Mouse (Mus musculus) embryonic facial prominence, embryonic 14.5 days (tissue): Measurements from ENCODE around the gene Ttll6. TPM values are rescaled to one million over a fixed set of nuclear protein-coding genes. Genes with fewer than 3 reads are reported as not detected.

Experiments
- ATAC-seq: fragments of 200-750 bp; cut with Nextera tagmentation; 2 replicates; pipeline ENCODE4 v1.8.0; 2017; ENCODE audit warnings: low read depth, moderate number of reproducible peaks, moderate TSS enrichment
- DNase-seq: peaks from one replicate; pipeline ENCODE4 v3.0.0-alpha.2; 2015; ENCODE audit warnings: low spot score
- H3K27ac ChIP-seq: fragments of 300-500 bp; sonication (generic); replicated peaks from 2 replicates; pipeline ENCODE4 v1.5.1; 2014; ENCODE audit warnings: low read depth, mild to moderate bottlenecking, low read length, moderate library complexity
- H3K27me3 ChIP-seq: fragments of 300-500 bp; sonication (generic); replicated peaks from 2 replicates; pipeline ENCODE4 v1.6.1; 2014; ENCODE audit warnings: low read length; ENCODE audit not compliant: control insufficient read depth, insufficient read depth
- H3K36me3 ChIP-seq: fragments of 300-500 bp; sonication (generic); 2 replicates; pipeline ENCODE4 v1.6.1; 2014; ENCODE audit warnings: low read length, mixed read lengths; ENCODE audit not compliant: control insufficient read depth, insufficient read depth
- H3K4me1 ChIP-seq: fragments of 300-500 bp; sonication (generic); 2 replicates; pipeline ENCODE4 v1.6.1; 2014; ENCODE audit warnings: antibody characterized with exemption, low read length; ENCODE audit not compliant: control insufficient read depth, insufficient read depth
- H3K4me2 ChIP-seq: fragments of 300-500 bp; sonication (generic); 2 replicates; pipeline ENCODE4 v1.6.1; 2014; ENCODE audit warnings: low read depth, mild to moderate bottlenecking, low read length, moderate library complexity, mixed read lengths
- H3K4me3 ChIP-seq: fragments of 300-500 bp; sonication (generic); 2 replicates; pipeline ENCODE4 v1.5.1; 2014; ENCODE audit warnings: low read depth, mild to moderate bottlenecking, low read length
- H3K9ac ChIP-seq: fragments of 300-500 bp; sonication (generic); 2 replicates; pipeline ENCODE4 v1.6.1; 2014; ENCODE audit warnings: low read depth, mild to moderate bottlenecking, low read length, moderate library complexity, mixed read lengths
- H3K9me3 ChIP-seq: fragments of 300-500 bp; sonication (generic); 2 replicates; pipeline ENCODE4 v1.6.1; 2016; ENCODE audit warnings: low read length; ENCODE audit not compliant: control insufficient read depth
- WGBS: fragments of 180-500 bp; shearing (Covaris S2); extraction: QIAGEN DNeasy Blood & Tissue Kit; methylation state at CpG from one replicate; pipeline ENCODE4 v1.1.7; 2014; 5-methylcytosine and 5-hydroxymethylcytosine counted together
- polyA plus RNA-seq: library from polyadenylated mRNA; unstranded; fragments of >200 nt; fragmentation: Nextera tagmentation; extraction: Ambion mirVana; gene quantifications from 2 replicates; pipeline ENCODE4 v1.2.1, GENCODE M21; 2014

The Ttll6 gene
- polyA plus RNA-seq, 1 experiment from 2014 or later = 0.96 TPM

- Histone ChIP-seq H3K27me3 (peaks cover 100% of the 10 kb centered on the region), H3K4me3 (peak overlapping the region; percentile 21), H3K4me2 (peak overlapping the region; percentile 38), H3K27ac (no peak overlapping the region), H3K9me3 (no peaks in the 10 kb centered on the region), H3K4me1 (no peaks in the 10 kb centered on the region), H3K9ac (no peak overlapping the region), H3K36me3 (no peaks in the 10 kb centered on the region)
- 0% methylated on average over 7 of the region's 10 CpGs for WGBS
- DNase-seq (no peak), ATAC-seq (no peak)
Observed at GRCm38 (mm10) chr11:96194401-96194710, 60.8 kb downstream of the Ttll6 start.

- no peaks in the 10 kb centered on the region for H3K4me1 ChIP-seq
- no peaks in the 10 kb centered on the region for H3K9me3 ChIP-seq
- DNase-seq (no peak), ATAC-seq (no peak)
- H3K27me3 ChIP-seq = peaks cover 100% of the 10 kb centered on the region
- no peaks in the 10 kb centered on the region for H3K36me3 ChIP-seq
- no peak overlapping the region for H3K9ac ChIP-seq
- WGBS = 7% methylated on average over 11 of the region's 11 CpGs
- H3K4me3 ChIP-seq = no peak overlapping the region
- H3K4me2 ChIP-seq = no peak overlapping the region
- H3K27ac ChIP-seq = no peak overlapping the region
Observed at GRCm38 (mm10) chr11:96194961-96195640, 61.5 kb downstream of the Ttll6 start.

GRCm38 (mm10) chr11:96195769-96196280, 62.2 kb downstream of the Ttll6 start:
- peaks cover 100% of the 10 kb centered on the region for H3K27me3 ChIP-seq
- no peak overlapping the region for H3K4me2 ChIP-seq
- no peak overlapping the region for H3K27ac ChIP-seq
- no peak for ATAC-seq
- H3K4me3 ChIP-seq = no peak overlapping the region
- 2% methylated on average over 19 of the region's 20 CpGs for WGBS
- no peaks in the 10 kb centered on the region for H3K4me1 ChIP-seq
- H3K9ac ChIP-seq = no peak overlapping the region
- H3K9me3 ChIP-seq = no peaks in the 10 kb centered on the region
- no peak for DNase-seq
- H3K36me3 ChIP-seq = no peaks in the 10 kb centered on the region

- 2% methylated on average over 12 of the region's 12 CpGs for WGBS
- Histone ChIP-seq H3K36me3 (no peaks in the 10 kb centered on the region), H3K27me3 (peaks cover 100% of the 10 kb centered on the region), H3K27ac (no peak overlapping the region), H3K4me1 (no peaks in the 10 kb centered on the region), H3K9me3 (no peaks in the 10 kb centered on the region), H3K4me2 (no peak overlapping the region), H3K4me3 (no peak overlapping the region), H3K9ac (no peak overlapping the region)
- no peak for ATAC-seq
- peak; percentile 48 for DNase-seq
Observed at GRCm38 (mm10) chr11:96198642-96199041, 65.1 kb downstream of the Ttll6 start.

GRCm38 (mm10) chr11:96199181-96200086, 65.8 kb downstream of the Ttll6 start:
- Histone ChIP-seq H3K4me2 (no peak overlapping the region), H3K27ac (no peak overlapping the region), H3K9me3 (no peaks in the 10 kb centered on the region), H3K27me3 (peaks cover 100% of the 10 kb centered on the region), H3K9ac (no peak overlapping the region), H3K4me1 (no peaks in the 10 kb centered on the region), H3K36me3 (no peaks in the 10 kb centered on the region), H3K4me3 (no peak overlapping the region)
- no peak for ATAC-seq
- WGBS = 2% methylated on average over 22 of the region's 22 CpGs
- no peak for DNase-seq

GRCm38 (mm10) chr11:96200183-96200655, 66.6 kb downstream of the Ttll6 start:
- DNase-seq (no peak), ATAC-seq (no peak)
- Histone ChIP-seq H3K27ac (no peak overlapping the region), H3K9ac (no peak overlapping the region), H3K27me3 (peaks cover 100% of the 10 kb centered on the region), H3K4me1 (no peaks in the 10 kb centered on the region), H3K36me3 (no peaks in the 10 kb centered on the region), H3K9me3 (no peaks in the 10 kb centered on the region), H3K4me2 (no peak overlapping the region), H3K4me3 (no peak overlapping the region)
- 0% methylated on average over 14 of the region's 14 CpGs for WGBS

- Histone ChIP-seq H3K4me1 (no peaks in the 10 kb centered on the region), H3K4me2 (no peak overlapping the region), H3K36me3 (no peaks in the 10 kb centered on the region), H3K9me3 (no peaks in the 10 kb centered on the region), H3K27ac (no peak overlapping the region), H3K9ac (no peak overlapping the region), H3K27me3 (peaks cover 100% of the 10 kb centered on the region), H3K4me3 (no peak overlapping the region)
- no peak for ATAC-seq
- no peak for DNase-seq
Observed at GRCm38 (mm10) chr11:96201741-96202140, 68.2 kb downstream of the Ttll6 start.

GRCm38 (mm10) chr11:96202401-96203081, 69.0 kb downstream of the Ttll6 start:
- H3K4me2 ChIP-seq = no peak overlapping the region
- H3K27ac ChIP-seq = no peak overlapping the region
- peaks cover 100% of the 10 kb centered on the region for H3K27me3 ChIP-seq
- H3K9me3 ChIP-seq = no peaks in the 10 kb centered on the region
- no peak overlapping the region for H3K9ac ChIP-seq
- no peaks in the 10 kb centered on the region for H3K36me3 ChIP-seq
- H3K4me1 ChIP-seq = no peaks in the 10 kb centered on the region
- WGBS = 1% methylated on average over 13 of the region's 14 CpGs
- no peak for DNase-seq
- no peak for ATAC-seq
- H3K4me3 ChIP-seq = no peak overlapping the region
